Mouse (Mus musculus) T-helper 1 cell (primary cell): ENCODE results near the gene Ybx1.

Experiments used
- in situ Hi-C: fragments of 300-600 bp; cut with MboI, MseI; formaldehyde crosslinking; loops from one replicate; pipeline ENCODE4 v1.15.1; 2025; ENCODE audit warnings: high pct_unique_total_duplicates

The Ybx1 gene

DNA sequence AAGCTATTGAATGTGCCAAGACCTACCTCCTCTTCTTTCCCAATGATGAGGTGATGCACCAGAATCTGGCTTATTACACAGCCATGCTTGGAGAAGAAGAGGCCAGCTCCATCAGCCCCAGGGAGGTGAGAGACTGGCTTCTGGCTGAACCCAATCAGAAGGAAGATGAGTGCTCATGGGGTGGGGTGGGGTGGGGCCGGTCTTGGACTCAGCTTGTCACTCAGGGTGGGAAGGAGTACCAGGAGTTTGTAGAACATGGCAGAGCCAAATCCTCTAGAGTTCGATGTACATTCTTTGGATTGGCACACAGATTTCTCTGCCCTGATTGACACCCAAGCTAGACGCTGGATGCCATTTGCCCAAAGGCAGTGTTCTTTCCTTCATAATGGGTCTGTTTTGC is 55.7 kb downstream of the Ybx1 start:
- in situ Hi-C loops, result no loop called here

DNA sequence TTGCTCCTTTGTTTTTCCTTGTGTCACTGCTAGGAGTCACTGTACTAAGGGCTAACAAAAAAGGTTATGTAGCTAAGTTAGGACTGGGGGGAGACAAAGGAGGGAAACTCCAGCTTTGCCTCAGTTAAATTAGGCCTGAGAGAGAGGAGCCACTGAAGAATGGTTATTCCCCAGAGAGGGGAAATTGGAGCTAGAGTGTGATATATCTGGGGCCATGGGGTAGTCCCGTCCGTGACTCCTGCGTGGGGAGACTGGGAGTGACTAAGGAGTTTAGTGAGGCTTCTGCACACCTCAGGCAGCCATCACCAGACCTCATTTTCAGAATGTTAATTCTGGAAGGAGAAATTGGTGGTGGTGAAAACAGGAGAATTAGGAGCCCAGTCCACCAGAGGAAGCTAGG is 60.1 kb downstream of the Ybx1 start:
- in situ Hi-C loops, result no loop called here

DNA sequence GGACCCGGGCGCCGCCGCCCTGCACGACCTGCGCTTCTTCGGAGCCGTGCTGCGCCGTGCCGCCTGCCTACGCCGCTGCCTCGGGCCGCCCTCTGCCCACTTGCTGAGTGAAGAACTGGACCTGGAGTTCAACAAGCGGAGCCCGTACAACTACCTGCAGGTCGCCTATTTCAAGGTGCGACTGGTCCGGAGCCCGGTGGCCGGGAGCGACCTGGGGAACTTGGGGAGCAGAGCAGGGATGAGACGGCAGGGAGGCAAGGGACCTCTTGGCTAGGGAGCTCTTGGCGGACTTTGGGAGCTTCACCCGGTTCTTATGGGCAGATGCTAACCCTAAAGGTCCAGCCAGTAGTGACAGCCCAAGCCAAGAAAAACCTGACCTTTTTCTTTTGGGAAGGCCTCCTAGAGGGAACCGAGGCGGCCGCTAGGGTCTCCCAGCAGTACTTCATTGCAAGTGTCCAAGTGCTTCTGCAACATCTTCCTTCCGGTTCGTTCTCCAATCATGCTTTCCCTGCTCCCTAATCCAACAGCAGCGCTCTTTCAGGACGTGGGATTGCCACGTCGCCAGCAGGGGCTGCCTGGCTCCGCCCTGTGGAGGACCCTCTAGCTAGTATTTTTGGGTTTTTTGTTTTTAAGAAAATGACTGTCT is 61.0 kb downstream of the Ybx1 start:
- in situ Hi-C loops, result no loop called here

DNA sequence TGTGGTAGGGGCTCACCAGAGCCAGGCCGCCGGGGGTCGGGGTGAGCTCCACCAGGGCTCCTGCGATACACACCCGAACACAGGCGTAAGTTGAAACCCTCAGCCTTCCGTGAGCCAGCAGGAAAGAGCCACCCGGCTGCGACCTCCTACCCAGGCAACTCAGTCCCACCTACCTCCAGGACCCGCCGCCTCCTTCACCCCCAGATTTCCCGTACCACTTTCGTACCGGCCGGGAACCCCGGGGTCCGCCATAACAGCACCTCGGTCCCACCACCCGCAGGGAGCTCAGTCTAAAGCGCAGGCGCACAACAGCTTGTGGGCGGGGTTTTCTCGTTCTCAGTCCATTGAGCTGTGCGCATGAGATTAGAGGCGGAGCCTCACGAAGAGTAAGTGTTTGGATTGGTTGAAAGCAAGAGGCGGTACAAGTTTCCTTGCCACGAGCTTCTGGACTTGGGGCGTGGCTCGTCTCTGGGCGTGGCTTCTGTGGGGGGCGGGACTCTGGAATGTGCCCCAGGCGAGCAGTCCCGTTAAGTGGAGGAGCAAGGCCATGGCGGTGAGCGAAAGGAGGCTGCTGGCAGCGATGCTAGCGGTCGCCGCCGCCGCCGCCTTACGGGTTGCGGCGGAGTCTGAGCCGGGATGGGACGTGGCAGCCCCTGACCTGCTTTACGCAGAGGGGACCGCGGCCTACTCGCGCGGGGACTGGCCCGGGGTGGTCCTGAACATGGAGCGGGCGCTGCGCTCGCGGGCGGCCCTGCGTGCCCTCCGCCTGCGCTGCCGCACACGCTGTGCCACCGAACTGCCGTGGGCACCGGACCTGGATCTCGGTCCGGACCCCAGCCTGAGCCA is 61.8 kb downstream of the Ybx1 start, which contains the start of the genes AU022252 and P3h1:
Gene AU022252, minus strand, starts transcription at position 303 of the 846 bp plus-strand sequence.
Gene P3h1, plus strand, starts transcription at position 506 of the 846 bp plus-strand sequence.
- in situ Hi-C loops, result no loop called here
